Mouse (Mus musculus) frontal cortex, postnatal 36 days (tissue): Measurements from ENCODE around the gene Stra6.

Experiments used
- DNase-seq, 2 experiments: peaks; one replicate each; pipeline ENCODE4 v3.0.0; 2022; ENCODE audit warnings: low spot score in 2 of 2

Gene Stra6

DNA sequence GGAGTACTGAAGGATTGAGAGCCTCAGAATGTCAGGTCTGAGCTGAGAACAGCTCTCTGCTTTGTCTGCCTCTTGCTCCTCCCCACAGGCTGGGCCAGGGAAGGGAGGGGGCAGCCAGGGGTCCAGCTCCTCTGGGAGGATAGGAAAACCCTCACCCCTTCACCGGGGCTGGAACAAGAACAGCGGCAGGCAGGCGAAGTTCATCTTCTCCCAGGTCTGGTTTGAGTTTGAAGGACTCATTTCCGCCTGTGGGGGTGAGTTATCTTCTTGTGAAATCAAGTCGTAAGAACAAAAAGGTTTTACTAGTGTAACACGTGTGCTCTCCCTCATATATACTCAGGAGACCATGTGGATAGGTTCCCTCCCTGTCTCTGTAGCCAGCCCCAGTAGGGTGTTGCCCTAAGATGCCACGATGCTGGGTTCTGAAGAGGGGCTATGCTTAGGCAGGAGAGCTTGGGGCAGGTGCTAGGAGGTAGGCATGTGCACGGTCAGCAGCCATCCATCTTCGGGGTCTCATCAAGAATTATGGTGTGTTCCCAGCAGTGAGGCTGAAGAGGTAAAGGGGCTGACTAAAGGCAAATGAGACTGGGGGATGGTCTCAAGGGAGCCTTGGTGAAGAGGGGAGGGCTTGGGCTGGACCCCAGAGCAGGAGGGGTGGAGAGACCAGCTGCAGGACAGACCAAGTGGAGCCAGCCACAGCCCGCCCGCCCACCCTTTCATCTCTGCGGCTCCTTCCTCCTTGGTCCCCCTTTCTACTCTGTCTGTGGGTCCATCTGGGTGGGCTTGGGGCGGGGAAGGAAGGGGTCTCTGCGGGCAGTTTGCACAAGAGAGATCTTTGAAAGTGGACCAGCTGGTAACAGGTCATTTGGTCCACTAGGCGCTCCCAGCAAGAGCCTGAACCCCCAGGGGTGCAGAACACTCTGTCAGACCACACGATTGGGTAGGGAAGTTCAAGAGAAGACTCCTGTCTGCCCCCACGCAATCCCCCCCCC lies 70.6 kb downstream of the Stra6 start:
- DNase-seq: no peak

DNA sequence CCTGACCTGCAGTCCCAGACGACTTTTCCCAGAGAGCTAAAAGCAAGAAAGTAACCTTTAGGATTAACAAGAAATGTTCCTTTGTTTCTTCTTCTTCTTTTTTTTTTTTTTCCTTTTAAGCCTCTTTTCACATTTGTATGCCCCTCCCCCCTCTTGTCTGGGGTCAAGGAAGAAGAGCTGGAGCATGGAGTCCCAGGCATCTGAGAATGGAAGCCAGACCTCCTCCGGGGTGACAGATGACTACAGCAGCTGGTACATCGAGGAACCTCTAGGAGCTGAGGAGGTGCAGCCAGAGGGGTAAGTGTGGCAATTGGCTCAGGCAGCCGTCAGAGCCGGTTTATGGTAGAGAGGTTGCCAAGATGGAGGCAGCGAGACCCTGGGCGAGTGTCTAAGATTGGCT lies 71.3 kb downstream of the Stra6 start:
- no peak for DNase-seq

DNA sequence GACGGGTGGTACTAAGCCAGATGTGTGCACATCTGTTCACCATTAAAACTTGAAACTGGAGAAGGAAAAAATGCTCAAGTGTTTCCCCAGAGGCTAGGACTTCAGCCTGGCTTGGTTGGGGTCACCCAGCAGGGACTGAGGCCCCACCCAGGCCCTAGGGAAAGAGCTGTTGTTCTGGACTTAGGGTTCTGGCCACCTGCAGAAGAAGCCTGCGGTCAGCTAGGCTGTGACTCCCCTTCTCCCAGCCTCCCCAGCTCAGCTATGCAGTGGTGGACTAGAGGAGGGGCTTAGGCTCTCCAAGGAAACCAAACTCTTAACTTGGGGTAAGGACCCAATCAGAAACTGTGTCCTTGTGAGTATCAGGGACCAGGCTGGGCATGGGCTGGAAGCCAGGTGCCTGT lies 72.3 kb downstream of the Stra6 start:
- no peak for DNase-seq

DNA sequence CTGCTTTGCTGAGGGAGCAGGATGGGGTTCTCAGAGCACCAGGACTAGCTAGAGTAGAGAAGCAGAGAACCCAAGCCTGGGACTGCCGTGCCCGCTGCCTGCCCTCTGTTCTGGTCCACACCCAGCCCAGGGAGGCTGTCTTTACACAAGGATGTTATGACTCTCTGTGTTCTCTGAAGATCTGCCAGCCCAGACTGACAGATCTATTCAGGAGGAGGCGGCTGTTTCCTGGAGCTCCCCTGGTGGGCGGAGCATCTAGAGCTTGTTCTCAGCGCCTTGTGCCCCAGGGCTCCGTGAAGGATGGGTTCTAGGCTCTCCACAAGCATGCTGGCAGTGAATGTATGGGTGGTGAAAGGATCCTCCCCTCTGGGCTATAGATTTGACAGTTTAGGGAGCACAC lies 76.4 kb downstream of the Stra6 start:
- peak; percentile 37 to 48 for DNase-seq

DNA sequence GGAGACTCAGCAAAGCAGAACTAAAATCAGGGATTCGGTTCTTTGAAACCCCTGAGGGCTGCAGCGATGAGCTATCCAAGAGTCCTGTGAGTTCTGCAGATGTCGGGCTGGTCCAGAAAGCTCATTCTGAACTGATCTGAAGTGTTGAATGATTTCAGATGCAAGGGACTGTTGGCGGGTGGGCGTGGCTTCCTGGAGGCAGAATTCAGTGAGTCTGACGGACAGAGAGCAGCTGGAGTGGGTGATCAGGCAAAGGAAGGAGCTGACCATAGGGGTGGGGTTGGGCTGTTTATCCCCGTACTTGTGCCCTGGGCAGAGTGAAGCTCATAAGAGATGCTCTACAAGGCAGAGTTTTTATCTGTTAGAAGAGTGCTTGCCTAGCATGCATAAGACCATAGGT lies 79.8 kb downstream of the Stra6 start:
- no peak for DNase-seq

DNA sequence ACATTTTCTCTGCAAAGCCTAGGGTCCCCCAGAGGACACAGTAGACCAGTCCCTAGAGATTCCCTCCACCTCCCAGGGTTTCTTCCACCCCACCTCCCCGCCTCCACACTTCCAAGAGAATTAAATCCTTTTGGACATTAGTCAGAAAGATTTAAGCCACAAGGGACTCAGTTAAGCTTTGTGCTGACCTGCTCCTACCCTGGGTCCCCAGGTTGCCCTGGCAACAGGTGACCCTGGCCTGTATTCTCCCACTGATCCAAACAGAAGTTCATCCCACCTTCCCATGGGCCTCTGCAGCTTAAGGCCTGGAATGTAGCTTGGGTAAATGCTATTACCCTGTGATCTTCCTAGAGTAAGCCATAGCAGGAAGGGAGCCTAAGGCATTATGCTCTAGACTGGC lies 81.1 kb downstream of the Stra6 start:
- no peak for DNase-seq

DNA sequence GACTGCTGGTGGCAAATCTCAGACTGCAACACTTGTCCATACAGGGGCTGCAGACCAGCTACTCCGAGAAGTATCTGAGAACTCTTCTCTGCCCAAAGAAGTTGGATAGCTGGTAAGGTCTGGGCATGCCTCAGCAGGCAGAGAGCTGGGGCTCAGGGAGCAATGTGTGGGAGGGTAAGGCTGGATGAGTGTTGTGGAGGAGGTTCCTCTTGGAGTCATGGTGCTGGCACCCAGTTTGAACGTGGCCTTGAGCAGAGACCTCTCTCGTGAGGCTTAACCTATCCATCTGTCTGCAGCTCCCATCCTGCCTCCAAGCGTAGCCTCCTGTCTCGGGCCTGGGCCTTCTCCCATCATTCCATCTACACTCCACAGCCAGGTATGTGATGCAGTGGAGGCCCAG lies 81.8 kb downstream of the Stra6 start:
- DNase-seq: no peak

DNA sequence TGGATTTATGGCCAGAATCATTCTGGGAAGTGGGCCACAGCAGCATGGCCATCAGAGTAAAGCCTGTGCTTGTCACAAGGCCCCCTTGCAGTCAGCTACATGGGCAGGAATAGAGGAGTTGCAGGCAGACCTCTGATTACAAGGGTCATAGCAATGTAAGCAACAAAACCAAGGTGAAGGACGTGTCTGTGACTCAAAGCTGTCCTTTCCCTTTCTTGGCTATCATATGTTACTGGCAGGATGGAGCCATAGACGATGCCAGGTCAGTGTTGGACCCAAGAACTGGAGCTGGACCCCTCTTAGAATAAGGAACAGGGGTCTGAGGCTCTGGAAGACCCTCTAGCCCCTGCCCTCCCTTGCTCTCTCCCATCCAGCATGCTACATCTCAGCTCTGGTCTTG lies 85.2 kb downstream of the Stra6 start:
- DNase-seq: no peak

DNA sequence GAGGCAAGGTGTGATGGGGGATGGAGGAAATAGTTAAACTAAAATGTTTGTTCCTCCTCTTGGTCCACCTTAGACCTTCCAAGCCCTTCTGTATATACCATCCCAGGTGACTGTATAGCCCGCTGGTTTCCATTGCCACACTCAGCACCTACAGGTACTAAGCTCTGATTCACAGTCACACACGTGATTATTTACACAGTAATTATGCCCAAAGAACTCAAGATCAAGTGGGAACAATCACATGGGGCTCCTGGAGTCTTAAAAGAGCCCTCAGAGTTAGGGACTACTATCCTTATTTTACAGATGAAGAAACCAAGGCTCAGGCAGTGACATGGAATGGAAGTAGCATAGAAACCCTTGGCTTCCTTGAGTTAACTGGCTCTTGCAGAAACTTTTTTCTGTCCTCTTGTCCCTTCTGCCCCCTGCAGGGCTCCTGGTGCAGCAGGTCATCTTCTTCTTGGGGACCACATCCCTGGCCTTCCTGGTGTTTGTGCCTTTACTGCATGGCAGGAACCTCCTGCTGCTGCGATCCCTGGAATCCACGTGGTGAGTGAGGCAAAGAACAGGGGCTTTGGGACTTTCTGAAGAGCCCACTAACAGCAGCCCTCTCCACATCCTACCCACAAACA lies 87.3 kb downstream of the Stra6 start:
- DNase-seq: no peak

DNA sequence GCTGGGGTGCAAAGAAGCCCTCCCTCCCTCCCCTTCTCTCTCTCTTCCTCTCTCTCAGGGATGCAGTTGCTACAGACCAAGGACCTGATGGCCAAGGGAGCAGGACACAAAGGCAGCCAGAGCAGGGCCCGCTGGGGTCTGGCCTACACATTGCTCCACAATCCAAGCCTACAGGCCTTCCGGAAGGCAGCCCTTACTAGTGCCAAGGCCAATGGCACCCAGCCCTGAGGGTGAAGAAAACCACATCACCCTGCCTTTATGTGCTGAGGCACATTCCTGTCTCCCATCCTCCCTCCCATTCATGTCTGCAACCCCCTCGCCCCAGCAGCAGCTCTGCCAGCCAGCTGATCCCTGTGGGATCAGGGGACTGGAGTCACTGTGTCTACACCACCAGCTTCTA lies 89.5 kb downstream of the Stra6 start:
- DNase-seq: no peak

DNA sequence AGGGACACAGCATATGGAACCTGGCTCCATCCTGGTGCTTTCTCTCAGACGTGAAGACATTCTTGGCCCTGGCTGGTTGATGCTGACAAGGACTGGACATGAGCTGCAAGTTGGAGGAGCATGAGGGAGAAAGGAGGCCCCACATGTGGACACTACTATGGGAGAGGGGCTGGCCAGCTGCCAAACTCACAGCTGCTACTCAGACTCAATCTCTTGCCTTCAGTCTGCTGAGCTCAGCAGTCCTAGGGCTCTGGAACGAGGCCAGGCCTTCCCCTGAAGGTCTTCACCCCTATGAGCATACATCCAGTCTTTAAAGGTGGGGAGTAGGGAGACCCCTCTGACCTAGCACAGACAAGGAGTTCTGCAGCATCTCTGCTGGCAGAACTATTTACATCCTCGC lies 91.8 kb downstream of the Stra6 start:
- DNase-seq: no peak

DNA sequence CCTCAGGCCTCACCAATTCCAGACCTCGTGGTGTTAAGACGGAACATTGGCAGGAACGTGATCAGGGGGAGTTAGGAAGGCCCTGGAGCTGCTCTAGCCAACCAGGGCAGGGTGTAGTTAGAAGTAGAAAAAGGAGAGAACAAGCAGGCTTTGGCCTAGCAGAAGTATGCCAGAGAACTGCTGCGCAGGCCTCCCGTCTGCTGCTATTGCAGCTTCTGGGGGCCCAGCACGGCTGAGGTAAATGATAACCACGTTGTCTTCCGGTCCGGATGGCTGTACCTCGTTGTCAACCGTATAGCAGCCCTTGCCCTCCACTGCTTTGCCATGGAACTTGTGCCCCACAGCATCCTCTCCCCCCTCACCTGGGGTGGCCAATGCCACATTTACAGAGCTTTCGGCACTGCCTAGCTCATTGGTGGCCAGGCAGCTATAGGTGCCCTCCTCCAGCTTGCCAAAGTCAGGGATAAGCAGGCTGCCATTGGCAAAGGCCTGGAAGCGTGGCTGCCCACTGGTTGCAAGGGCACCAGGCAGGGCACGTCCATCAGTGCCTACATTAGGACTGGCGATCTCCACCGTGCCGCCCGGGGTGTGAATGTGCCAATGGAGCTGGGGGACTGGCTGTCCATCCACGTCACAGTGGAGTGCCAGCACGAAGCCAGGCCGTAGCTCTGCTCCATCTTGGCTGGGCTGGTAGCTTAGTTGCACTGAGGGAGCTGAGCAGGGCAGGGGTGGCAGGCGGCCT lies 93.4 kb downstream of the Stra6 start:
- no peak for DNase-seq

DNA sequence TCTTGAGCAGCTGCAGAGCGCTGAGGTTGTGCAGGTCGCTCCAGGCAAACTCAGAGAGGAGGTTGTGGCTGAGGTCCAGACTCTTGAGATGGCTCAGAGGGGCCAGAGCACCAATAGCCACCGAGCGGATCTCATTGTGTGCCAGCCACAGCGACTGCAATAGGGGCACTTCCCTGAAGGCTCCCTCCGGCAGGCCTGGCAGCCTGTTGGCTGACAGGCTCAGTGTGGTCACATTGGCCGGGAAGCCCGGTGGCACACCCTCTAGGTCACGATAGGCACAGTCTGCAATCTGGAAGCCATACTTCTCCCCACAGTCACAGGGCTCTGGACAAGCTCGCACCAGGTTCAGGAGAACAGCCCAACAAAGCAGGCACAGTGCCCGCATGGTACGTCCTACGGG lies 94.2 kb downstream of the Stra6 start:
- no peak for DNase-seq

DNA sequence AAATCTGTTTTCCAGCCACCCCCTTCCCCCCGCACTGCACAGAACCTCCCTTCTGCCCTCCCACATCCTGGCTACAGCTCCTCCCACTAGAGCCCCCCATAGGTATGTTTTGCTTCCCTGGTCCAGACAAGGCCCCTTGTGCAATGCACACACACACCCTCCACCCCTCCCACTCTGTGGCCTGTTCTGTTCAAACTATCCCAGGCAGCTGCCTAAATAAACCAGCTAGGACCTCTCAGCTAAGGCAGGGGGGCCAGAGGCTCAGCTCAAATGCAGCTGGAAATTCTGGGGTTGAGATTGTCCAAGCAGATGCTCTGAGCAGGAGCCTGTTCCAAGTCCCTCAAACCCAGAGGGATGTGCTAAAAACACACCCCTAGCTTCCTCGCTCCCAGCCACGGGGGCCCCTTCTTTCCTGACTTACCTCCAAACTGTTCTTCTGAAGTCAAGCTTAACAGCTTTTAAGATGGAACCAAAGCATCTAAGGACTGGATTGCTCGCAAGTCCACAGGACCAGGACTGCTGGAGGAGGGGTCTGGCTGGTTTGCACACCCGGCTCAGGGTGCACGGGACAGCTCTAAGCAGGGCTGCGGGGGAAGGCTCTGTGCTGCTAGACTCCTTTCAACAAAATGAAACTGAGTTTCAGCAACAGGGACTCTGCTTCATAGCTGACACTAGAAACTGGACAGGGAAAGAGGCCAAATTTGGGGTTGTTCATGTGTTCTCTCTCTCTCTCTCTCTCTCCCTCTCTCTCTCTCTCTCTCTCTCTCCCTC lies 95.1 kb downstream of the Stra6 start:
- peak in 1 of 2 experiments; percentile 34 for DNase-seq

DNA sequence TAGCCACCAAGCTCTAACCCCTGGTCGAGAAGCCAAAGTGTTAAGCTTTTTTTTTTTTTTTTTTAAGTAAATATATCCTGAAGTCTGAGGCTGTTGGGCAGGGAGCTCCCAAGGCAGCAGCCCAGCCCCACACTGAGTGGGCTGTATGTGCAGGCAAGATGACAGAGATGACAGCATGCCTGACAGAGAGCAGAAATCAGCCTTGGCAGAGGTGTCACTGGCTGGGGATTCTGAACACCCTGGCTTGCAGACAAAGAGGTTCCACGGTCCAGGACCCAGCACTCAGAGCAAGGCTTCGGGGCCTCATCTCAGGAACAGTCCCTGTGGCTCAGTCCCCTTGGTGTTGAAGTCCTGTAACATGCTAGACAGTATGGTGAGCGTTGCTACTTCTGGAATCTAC lies 96.3 kb downstream of the Stra6 start:
- DNase-seq: peak; percentile 43 to 47

DNA sequence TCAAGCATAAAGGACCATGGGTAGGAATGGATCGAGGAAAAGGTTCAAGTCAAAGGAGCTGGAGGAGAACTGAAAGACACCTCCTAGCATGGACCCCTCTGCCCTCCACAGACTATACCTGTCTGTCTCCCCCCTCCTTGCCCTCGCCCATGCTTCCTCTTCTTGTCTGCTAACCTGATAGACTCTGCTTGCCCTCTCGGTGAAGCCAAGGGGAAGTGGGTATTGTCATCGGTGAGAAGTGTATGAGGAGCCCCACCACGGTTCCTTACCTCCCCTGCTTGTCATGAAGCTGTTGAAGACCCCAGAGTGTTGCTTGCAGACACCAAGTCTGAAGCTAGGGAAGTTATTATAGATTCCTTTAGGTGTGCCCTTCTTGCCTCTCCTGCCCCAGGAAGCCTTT lies 96.7 kb downstream of the Stra6 start:
- DNase-seq: no peak

DNA sequence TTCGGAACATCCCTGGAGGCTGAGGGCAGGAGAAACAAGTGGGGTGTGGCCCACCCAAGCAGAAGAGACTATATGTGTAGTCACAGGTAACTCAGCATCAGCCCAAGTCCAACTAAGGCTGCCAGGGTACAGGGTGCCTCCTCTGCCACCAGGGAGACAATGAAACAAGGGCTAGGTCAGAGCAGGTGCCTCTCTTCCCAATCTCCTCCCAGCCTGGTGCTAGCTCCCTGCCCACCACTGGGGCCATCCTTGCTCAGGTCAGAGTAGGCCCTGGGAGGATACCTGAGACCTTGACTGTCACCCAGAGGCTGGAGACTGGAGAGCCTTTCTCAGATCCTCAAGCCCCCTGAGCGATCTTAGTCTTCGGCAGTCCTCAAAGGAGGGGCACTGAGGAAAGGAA lies 98.6 kb downstream of the Stra6 start:
- DNase-seq: no peak

DNA sequence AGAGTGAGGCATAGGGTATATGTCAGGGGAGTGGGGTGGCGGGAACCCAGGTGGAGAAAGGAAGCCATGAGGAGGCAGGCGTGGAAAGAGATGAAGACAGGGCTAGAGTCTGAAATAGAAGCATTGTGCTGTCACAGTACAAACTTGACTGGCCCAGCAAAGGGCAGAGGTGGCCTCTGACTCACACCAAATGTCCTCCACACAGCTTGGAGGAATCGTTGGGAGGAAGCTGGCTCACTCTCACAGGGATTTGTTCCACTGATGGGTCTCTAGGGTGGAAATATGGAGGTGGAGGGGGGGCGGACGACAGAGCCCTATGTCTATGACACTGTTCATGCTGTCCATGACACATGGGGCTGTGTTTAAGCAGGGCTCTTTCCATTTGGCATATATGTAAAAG lies 99.6 kb downstream of the Stra6 start:
- DNase-seq: no peak

DNA sequence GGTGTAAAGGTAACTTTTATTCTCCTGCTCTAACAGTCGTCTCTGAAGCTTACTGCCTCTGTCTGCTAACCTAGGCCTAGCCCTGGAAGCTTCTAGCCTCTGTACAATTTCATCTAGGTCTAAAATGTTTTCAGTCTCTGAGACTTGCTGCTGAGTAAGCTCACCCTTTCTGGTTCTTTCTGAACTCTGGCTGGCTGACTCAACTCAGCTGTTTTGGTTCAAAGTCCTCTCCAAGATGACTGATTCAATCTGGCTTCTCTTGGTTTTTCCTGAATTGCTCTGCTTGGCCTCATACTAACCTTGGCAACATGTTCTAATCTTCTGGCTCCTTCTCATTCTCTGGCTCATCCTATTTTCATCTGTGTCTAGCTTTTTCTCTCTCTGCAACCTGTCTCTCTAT lies 102.2 kb downstream of the Stra6 start:
- no peak for DNase-seq

DNA sequence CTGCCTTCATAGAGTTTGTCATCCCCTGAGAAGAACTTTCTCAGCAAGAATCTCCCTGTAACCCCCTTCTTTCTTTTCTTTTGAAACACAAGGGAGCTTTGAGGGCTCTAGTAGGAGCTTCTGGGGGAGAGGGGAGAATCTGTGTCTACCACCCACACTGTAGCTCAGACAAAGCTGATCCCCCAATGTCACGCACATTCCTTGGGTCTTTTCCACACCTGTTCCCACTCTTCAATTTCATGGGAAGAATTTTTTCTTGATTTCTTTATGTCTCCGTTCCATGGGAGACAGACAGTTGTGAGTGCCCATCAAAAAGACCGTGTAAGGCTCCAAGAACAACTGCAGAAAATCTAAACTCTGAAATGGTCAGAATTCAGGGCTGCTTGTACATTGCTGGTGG lies 105.3 kb downstream of the Stra6 start:
- no peak for DNase-seq

DNA sequence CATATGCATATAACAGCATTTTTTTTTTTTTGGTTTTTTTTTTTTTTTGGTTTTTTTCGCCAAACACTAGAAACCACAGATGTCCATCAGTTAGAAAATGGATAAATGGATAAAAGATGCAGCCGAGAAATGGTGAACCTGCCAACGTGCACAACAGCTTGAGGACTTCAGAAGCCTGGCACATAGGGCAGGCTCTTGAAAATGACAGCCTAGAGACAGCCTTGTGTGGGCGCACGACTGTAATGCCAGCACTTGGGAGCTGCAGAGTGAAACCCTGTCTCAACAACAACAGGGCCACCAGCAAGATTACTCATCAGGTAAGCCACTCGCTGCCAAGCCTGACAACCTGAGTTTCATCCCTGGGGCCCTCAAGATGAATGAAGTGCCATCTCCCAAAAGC lies 105.8 kb downstream of the Stra6 start:
- DNase-seq: no peak

DNA sequence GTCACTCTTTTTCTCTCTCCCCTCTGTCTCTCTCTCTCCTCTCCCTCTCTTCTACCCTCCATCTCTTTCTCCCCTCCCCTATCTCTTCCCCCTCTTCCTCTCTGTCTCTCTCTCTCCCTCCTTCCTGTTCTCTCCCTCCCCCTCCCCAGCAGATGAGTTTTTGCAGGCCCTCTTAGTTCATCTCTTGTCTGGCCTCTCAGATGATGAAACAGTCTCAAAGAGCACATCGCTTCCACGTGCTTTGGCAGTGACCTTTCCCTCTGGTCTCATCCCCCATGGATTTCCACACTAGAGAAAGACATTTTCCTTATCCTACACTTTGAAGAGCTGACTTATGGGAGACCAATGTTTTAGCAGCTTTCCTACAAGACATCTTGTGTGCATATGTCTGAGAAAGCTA lies 109.3 kb downstream of the Stra6 start:
- DNase-seq: no peak
